ENCODE assay signal across 14 mouse cellular contexts in the genomic region with DNA sequence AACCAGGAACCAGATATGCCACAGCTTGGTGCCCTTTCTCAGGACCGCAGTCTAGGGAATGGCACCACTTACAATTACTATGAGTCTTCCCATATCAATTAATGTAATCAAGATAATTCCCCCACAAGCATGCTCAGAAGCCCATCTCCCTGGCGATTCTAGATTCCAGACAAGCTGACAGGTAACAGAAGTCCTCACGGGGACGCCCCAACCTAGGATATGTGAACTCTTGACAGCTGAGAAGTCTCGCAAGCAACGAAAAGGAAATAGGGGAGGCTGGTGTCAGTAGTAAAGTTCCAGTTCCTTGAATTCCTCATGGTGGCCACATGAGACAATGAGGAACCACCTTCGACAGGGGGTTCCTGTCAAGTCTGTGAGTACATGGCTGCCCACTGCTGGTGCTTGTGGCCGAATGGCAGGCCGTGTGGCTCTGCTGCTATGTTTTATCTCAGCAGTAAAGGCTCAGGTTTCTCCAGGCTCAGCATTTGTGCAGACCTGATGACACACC. TPM values are rescaled to one million over a fixed set of nuclear protein-coding genes. Genes with fewer than 3 reads are reported as not detected.
DNase-seq lines count a peak whose midpoint lies in the region; ATAC-seq and TF ChIP-seq lines count a peak whose summit lies in the region.
"Had no signal": no experiment of that assay in that cellular context is flagged by ENCODE, and none has a peak within 500 bp of the region (broad histone marks: within the 10 kb centered on the region; RNA-seq: fewer than 3 reads in every experiment).

No protein-coding gene starts in this region.

- no peak overlapping the region for H3K4me2 ChIP-seq in liver, embryonic 14.5 days (ENCODE audit: low read depth)
- no peak overlapping the region for H3K4me2 ChIP-seq in liver, embryonic 11.5 days
- H3K4me2 ChIP-seq: embryonic facial prominence, embryonic 15.5 days; forebrain, embryonic 12.5 days; limb, embryonic 15.5 days; neural tube, embryonic 13.5 days had no signal

- WGBS in liver, embryonic 14.5 days (ENCODE audit: insufficient replicate concordance), result 24% methylated on average over 9 of the region's 9 CpGs
- WGBS in liver, embryonic 11.5 days, result 51% methylated on average over 9 of the region's 9 CpGs

- intact Hi-C loops in gastrocnemius, adult 2 months (cut with DNase I), result no loop called here

- H3K9me3 ChIP-seq in liver, embryonic 14.5 days (ENCODE audit: control insufficient read depth, low read length), result no peaks in the 10 kb centered on the region
- no peaks in the 10 kb centered on the region for H3K9me3 ChIP-seq in liver, embryonic 11.5 days (ENCODE audit: control insufficient read depth, low read length)
- H3K9me3 ChIP-seq: embryonic facial prominence, embryonic 15.5 days; forebrain, embryonic 12.5 days; limb, embryonic 15.5 days; neural tube, embryonic 13.5 days had no signal

- ATAC-seq in liver, embryonic 14.5 days (ENCODE audit: insufficient read depth), result no peak
- ATAC-seq in liver, embryonic 11.5 days (replicated peaks; ENCODE audit: low FRiP score), result no peak
- ATAC-seq: midbrain, embryonic 16.5 days had no signal

- no peak for TF ChIP-seq EP300 in liver, embryonic 14.5 days (IDR thresholded peaks at IDR 0.05; ENCODE audit: low read depth)

- H3K27me3 ChIP-seq in liver, embryonic 14.5 days (ENCODE audit: control insufficient read depth, insufficient read depth, low read length), result no peaks in the 10 kb centered on the region
- no peaks in the 10 kb centered on the region for H3K27me3 ChIP-seq in liver, embryonic 11.5 days (replicated peaks; ENCODE audit: control insufficient read depth, insufficient read depth, low read length)
- H3K27me3 ChIP-seq: embryonic facial prominence, embryonic 15.5 days; limb, embryonic 15.5 days had no signal

- H3K4me3 ChIP-seq in gastrocnemius, adult 2 months, result no peak overlapping the region
- H3K4me3 ChIP-seq in liver, embryonic 14.5 days (ENCODE audit: insufficient read depth in 1 of 2, low read depth in 2 of 2, low read length in 2 of 2), result no peak overlapping the region
- no peak overlapping the region for H3K4me3 ChIP-seq in liver, embryonic 11.5 days (ENCODE audit: low read depth, low read length)
- H3K4me3 ChIP-seq: embryonic facial prominence, embryonic 15.5 days; forebrain, embryonic 12.5 days; limb, embryonic 15.5 days; neural tube, embryonic 13.5 days had no signal

- H3K4me1 ChIP-seq in liver, embryonic 14.5 days (replicated peaks; ENCODE audit: control insufficient read depth in 2 of 2, insufficient read depth in 2 of 2, low read length in 1 of 2), result peaks cover 0 to 7% of the 10 kb centered on the region in 2 experiments; a peak in 2 of 4 replicates
- peaks cover 4% of the 10 kb centered on the region; the same call in 1 of the 2 replicates for H3K4me1 ChIP-seq in liver, embryonic 11.5 days (replicated peaks; ENCODE audit: control insufficient read depth, insufficient read depth, low read length)

- no peak overlapping the region for H3K27ac ChIP-seq in gastrocnemius, adult 2 months
- no peak overlapping the region for H3K27ac ChIP-seq in liver, embryonic 14.5 days
- H3K27ac ChIP-seq in liver, embryonic 11.5 days (ENCODE audit: low read depth, low read length), result no peak overlapping the region
- H3K27ac ChIP-seq: embryonic facial prominence, embryonic 15.5 days; forebrain, embryonic 12.5 days; limb, embryonic 15.5 days; neural tube, embryonic 13.5 days had no signal

- peak; percentile 32; the same call in 1 of the 2 replicates for TF ChIP-seq CTCF in gastrocnemius, adult 2 months (IDR thresholded peaks at IDR 0.05)
- TF ChIP-seq CTCF in liver, embryonic 14.5 days (IDR thresholded peaks at IDR 0.05; ENCODE audit: low read depth), result peak; percentile 27

- H3K36me3 ChIP-seq in liver, embryonic 14.5 days (replicated peaks; ENCODE audit: control insufficient read depth, insufficient read depth, low read depth), result no peaks in the 10 kb centered on the region
- no peaks in the 10 kb centered on the region for H3K36me3 ChIP-seq in liver, embryonic 11.5 days (ENCODE audit: control insufficient read depth, insufficient read depth, low read length)
- H3K36me3 ChIP-seq: embryonic facial prominence, embryonic 15.5 days; forebrain, embryonic 12.5 days; limb, embryonic 15.5 days; neural tube, embryonic 13.5 days had no signal

- H3K9ac ChIP-seq in liver, embryonic 14.5 days (replicated peaks), result no peak overlapping the region
- H3K9ac ChIP-seq in liver, embryonic 11.5 days (ENCODE audit: low read depth, low read length), result no peak overlapping the region
- H3K9ac ChIP-seq: embryonic facial prominence, embryonic 15.5 days; forebrain, embryonic 12.5 days; limb, embryonic 15.5 days; neural tube, embryonic 13.5 days had no signal

- no peak for DNase-seq in gastrocnemius, adult 2 months
- no peak for DNase-seq in gastrocnemius, postnatal 4 days (ENCODE audit: low spot score in 2 of 2)
- DNase-seq in liver, embryonic 14.5 days (ENCODE audit: low read depth in 3 of 3, low spot score in 3 of 3), result no peak
- no peak for DNase-seq in liver, embryonic 11.5 days (ENCODE audit: low spot score)
- peak; percentile 23 for DNase-seq in A20 (ENCODE audit: low read depth, low spot score)
- peak; percentile 42 for DNase-seq in induced T-regulatory cell, adult 2 months (ENCODE audit: low read depth)
- DNase-seq in frontal cortex, postnatal 36 days (ENCODE audit: low spot score in 2 of 2), result no peak
- DNase-seq in right cerebral cortex, adult 2 months (ENCODE audit: low spot score in 2 of 2), result no peak
- DNase-seq: adrenal gland, postnatal 10 days had no signal

RNA-seq across cellular contexts. Expression of a gene that starts 48.7 kb away (rescaled TPM):
- 10 to 100 TPM; 18.8 to 21.3 TPM for total RNA-seq in gastrocnemius, adult 2 months (2021)
- total RNA-seq in gastrocnemius, postnatal 4 days (2021), result 10 to 100 TPM; 36.4 to 39.2 TPM
- 19.7 and 24.4 TPM in 2 replicates for polyA plus RNA-seq in liver, embryonic 14.5 days (2012; rRNA removed)
- 23.6 and 27.4 TPM in 2 replicates for polyA plus RNA-seq in liver, embryonic 14.5 days (2014; fragmentation: Nextera tagmentation; extraction: Ambion mirVana)
- polyA plus RNA-seq in liver, embryonic 11.5 days (2014; fragmentation: Nextera tagmentation; extraction: Ambion mirVana), result 76.7 and 78.0 TPM in 2 replicates

RNA-seq across cellular contexts. Expression of a gene that starts 56.2 kb away (rescaled TPM):
- 10 to 100 TPM; 20.8 to 32.2 TPM for total RNA-seq in gastrocnemius, adult 2 months (2021)
- total RNA-seq in gastrocnemius, postnatal 4 days (2021), result 100 to 1,000 TPM; 103 to 109 TPM
- 7.4 and 9.5 TPM in 2 replicates for polyA plus RNA-seq in liver, embryonic 14.5 days (2012; rRNA removed)
- polyA plus RNA-seq in liver, embryonic 14.5 days (2014; fragmentation: Nextera tagmentation; extraction: Ambion mirVana), result 24.4 and 27.2 TPM in 2 replicates
- polyA plus RNA-seq in liver, embryonic 11.5 days (2014; fragmentation: Nextera tagmentation; extraction: Ambion mirVana), result 111 and 113 TPM in 2 replicates

Comparison
In these comparisons a context has a peak if more than half of its experiments do, and no peak if none do; other contexts are left out.
1. DNase-seq: peak in A20 (single experiment) and induced T-regulatory cell, adult 2 months (single experiment); none in gastrocnemius, adult 2 months (single experiment), gastrocnemius, postnatal 4 days (0 of 2), liver, embryonic 14.5 days (0 of 3), liver, embryonic 11.5 days (single experiment), frontal cortex, postnatal 36 days (0 of 2) and right cerebral cortex, adult 2 months (0 of 2).